Mouse (Mus musculus): Measurements from ENCODE around the gene Capzb. TPM values are rescaled to one million over a fixed set of nuclear protein-coding genes. Genes with fewer than 3 reads are reported as not detected.

The Capzb gene
- polyA plus RNA-seq, 1 experiment from 2014 or later, result 301 TPM

DNA sequence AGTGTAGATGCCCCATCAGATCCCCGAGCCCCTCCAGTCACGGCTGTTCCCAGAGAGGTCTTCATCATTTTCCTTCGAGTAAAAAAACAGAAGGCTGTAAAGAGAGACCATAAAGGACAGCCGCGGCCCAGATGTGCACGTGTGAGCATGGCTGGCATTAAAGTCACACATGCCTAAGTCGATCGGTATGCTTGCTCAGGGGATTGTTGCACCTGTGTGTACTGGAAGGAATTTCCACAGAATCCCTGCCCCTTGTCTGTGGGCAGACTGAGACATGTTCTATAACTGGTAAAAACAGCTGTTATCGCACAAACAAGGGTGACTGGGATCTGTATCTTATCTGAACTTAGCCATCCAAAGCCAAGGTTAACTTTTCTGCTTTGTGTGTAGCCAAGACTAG is 78.9 kb downstream of the Capzb start:
- Histone ChIP-seq H3K9ac (ENCODE audit: low read length) (no peak overlapping the region), H3K9me3 (ENCODE audit: control insufficient read depth, low read length) (no peaks in the 10 kb centered on the region), H3K36me3 (ENCODE audit: control insufficient read depth, insufficient read depth, low read length) (peaks cover 42% of the 10 kb centered on the region), H3K4me2 (ENCODE audit: low read length) (no peak overlapping the region), H3K27ac (replicated peaks in 1 of 2; ENCODE audit: control insufficient read depth in 1 of 2, insufficient read depth in 1 of 2, low read depth in 2 of 2, low read length in 2 of 2) (no peak overlapping the region), H3K4me3 (ENCODE audit: control insufficient read depth in 1 of 2, insufficient read depth in 1 of 2, low read depth in 1 of 2, low read length in 2 of 2) (no peak overlapping the region), H3K27me3 (ENCODE audit: control insufficient read depth, insufficient read depth, low read length) (no peaks in the 10 kb centered on the region), H3K4me1 (ENCODE audit: control insufficient read depth in 2 of 2, insufficient read depth in 2 of 2, low read length in 2 of 2) (peaks cover 0 to 7% of the 10 kb centered on the region in 2 experiments; a peak in 2 of 4 replicates)
- ATAC-seq (ENCODE audit: insufficient number of reproducible peaks, insufficient read depth, low FRiP score, low read depth), result no peak
- WGBS, result 78% methylated on average over 9 of the region's 9 CpGs

DNA sequence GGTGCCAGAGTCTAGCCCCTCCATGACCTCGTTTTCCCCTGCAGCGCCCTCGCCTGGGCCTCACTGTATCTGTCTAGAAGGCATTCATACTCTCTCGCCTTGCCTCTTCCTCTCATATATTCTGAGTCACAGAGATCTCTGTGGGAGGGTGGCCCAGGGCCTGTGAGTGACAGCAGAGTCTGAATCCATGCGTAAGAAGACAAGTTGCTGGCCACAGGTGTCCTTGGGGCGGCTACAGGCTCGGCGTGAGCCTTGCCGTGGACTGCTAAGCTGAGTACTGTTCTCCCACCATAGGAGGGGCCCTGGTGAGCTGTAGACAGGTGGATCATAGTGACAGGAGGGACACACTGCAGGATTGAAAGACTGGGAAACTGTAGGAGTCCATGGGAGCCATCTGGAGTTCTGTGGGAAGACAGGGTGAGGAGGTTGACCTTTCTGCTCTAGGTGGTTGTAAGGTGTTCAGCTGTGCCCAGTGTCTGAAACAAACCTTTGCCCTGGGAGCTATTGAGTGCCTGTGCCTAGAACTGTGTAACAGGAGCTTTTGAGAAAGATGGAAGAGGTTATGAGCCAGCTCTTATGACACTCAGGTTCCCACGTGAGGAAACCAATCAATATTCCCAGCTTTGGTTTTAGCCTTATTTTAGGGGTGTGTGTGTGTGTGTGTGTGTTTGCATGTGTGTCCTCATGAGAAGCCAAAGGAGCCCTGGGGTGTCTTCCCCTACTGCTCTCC is 80.4 kb downstream of the Capzb start:
- no peak overlapping the region for H3K9ac ChIP-seq (ENCODE audit: low read length)
- no peak overlapping the region for H3K4me2 ChIP-seq (ENCODE audit: low read length)
- peaks cover 2 to 12% of the 10 kb centered on the region in 2 experiments; a peak in 2 of 4 replicates for H3K4me1 ChIP-seq (ENCODE audit: control insufficient read depth in 2 of 2, insufficient read depth in 2 of 2, low read length in 2 of 2)
- 93% methylated on average over 10 of the region's 10 CpGs for WGBS
- peaks cover 37% of the 10 kb centered on the region for H3K36me3 ChIP-seq (ENCODE audit: control insufficient read depth, insufficient read depth, low read length)
- ATAC-seq (ENCODE audit: insufficient number of reproducible peaks, insufficient read depth, low FRiP score, low read depth), result no peak
- H3K27ac ChIP-seq (replicated peaks in 1 of 2; ENCODE audit: control insufficient read depth in 1 of 2, insufficient read depth in 1 of 2, low read depth in 2 of 2, low read length in 2 of 2), result no peak overlapping the region
- no peaks in the 10 kb centered on the region for H3K27me3 ChIP-seq (ENCODE audit: control insufficient read depth, insufficient read depth, low read length)
- H3K4me3 ChIP-seq (ENCODE audit: control insufficient read depth in 1 of 2, insufficient read depth in 1 of 2, low read depth in 1 of 2, low read length in 2 of 2), result no peak overlapping the region
- H3K9me3 ChIP-seq (ENCODE audit: control insufficient read depth, low read length), result no peaks in the 10 kb centered on the region

DNA sequence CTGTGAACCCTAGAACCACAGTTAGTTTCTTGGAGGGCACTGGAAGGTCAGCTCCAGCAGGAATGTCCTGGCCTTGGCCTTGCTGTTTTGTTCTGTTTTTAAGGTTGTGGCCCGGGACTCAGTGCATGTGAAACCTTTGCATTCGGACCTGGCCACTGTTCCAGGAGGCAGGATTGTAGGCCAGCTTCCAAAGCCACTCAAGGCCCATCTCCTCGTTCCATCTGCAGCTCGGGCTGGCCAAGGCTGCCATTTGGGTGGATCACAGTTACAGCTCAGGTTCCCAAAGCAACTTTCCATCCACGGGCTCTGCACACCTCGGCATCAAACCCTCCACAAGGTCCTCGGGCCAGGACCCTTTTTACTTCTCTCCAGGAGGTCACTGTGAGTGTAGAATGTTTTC is 81.9 kb downstream of the Capzb start:
- H3K9me3 ChIP-seq (ENCODE audit: control insufficient read depth, low read length), result no peaks in the 10 kb centered on the region
- H3K4me2 ChIP-seq (ENCODE audit: low read length), result no peak overlapping the region
- peaks cover 27% of the 10 kb centered on the region for H3K36me3 ChIP-seq (ENCODE audit: control insufficient read depth, insufficient read depth, low read length)
- peaks cover 2 to 12% of the 10 kb centered on the region in 2 experiments; a peak in 2 of 4 replicates for H3K4me1 ChIP-seq (ENCODE audit: control insufficient read depth in 2 of 2, insufficient read depth in 2 of 2, low read length in 2 of 2)
- no peak for ATAC-seq (ENCODE audit: insufficient number of reproducible peaks, insufficient read depth, low FRiP score, low read depth)
- H3K9ac ChIP-seq (ENCODE audit: low read length), result no peak overlapping the region
- WGBS, result 90% methylated on average over 7 of the region's 7 CpGs
- no peak overlapping the region for H3K4me3 ChIP-seq (ENCODE audit: control insufficient read depth in 1 of 2, insufficient read depth in 1 of 2, low read depth in 1 of 2, low read length in 2 of 2)
- H3K27me3 ChIP-seq (ENCODE audit: control insufficient read depth, insufficient read depth, low read length), result no peaks in the 10 kb centered on the region
- no peak overlapping the region for H3K27ac ChIP-seq (replicated peaks in 1 of 2; ENCODE audit: control insufficient read depth in 1 of 2, insufficient read depth in 1 of 2, low read depth in 2 of 2, low read length in 2 of 2)

GRCm38 (mm10) chr4:139276411-139276810 is 83.7 kb downstream of the Capzb start:
- H3K4me3 ChIP-seq (ENCODE audit: control insufficient read depth in 1 of 2, insufficient read depth in 1 of 2, low read depth in 1 of 2, low read length in 2 of 2), result no peak overlapping the region
- WGBS, result 93% methylated on average over 7 of the region's 7 CpGs
- no peak overlapping the region for H3K27ac ChIP-seq (replicated peaks in 1 of 2; ENCODE audit: control insufficient read depth in 1 of 2, insufficient read depth in 1 of 2, low read depth in 2 of 2, low read length in 2 of 2)
- H3K9me3 ChIP-seq (ENCODE audit: control insufficient read depth, low read length), result no peaks in the 10 kb centered on the region
- H3K9ac ChIP-seq (ENCODE audit: low read length), result no peak overlapping the region
- ATAC-seq (ENCODE audit: insufficient number of reproducible peaks, insufficient read depth, low FRiP score, low read depth), result no peak
- H3K36me3 ChIP-seq (ENCODE audit: control insufficient read depth, insufficient read depth, low read length), result peaks cover 42% of the 10 kb centered on the region
- H3K27me3 ChIP-seq (ENCODE audit: control insufficient read depth, insufficient read depth, low read length), result no peaks in the 10 kb centered on the region
- peaks cover 2 to 9% of the 10 kb centered on the region in 2 experiments; a peak in 2 of 4 replicates for H3K4me1 ChIP-seq (ENCODE audit: control insufficient read depth in 2 of 2, insufficient read depth in 2 of 2, low read length in 2 of 2)
- no peak overlapping the region for H3K4me2 ChIP-seq (ENCODE audit: low read length)

- peaks cover 59% of the 10 kb centered on the region for H3K36me3 ChIP-seq (ENCODE audit: control insufficient read depth, insufficient read depth, low read length)
- H3K9ac ChIP-seq (ENCODE audit: low read length), result no peak overlapping the region
- no peak overlapping the region for H3K4me2 ChIP-seq (ENCODE audit: low read length)
- H3K9me3 ChIP-seq (ENCODE audit: control insufficient read depth, low read length), result no peaks in the 10 kb centered on the region
- no peak for ATAC-seq (ENCODE audit: insufficient number of reproducible peaks, insufficient read depth, low FRiP score, low read depth)
- 91% methylated on average over 12 of the region's 12 CpGs for WGBS
- no peak overlapping the region for H3K4me3 ChIP-seq (ENCODE audit: control insufficient read depth in 1 of 2, insufficient read depth in 1 of 2, low read depth in 1 of 2, low read length in 2 of 2)
- no peak overlapping the region for H3K27ac ChIP-seq (replicated peaks in 1 of 2; ENCODE audit: control insufficient read depth in 1 of 2, insufficient read depth in 1 of 2, low read depth in 2 of 2, low read length in 2 of 2)
- H3K4me1 ChIP-seq (ENCODE audit: control insufficient read depth in 2 of 2, insufficient read depth in 2 of 2, low read length in 2 of 2), result peaks cover 6 to 15% of the 10 kb centered on the region in 2 experiments; a peak in 2 of 4 replicates
- no peaks in the 10 kb centered on the region for H3K27me3 ChIP-seq (ENCODE audit: control insufficient read depth, insufficient read depth, low read length)
Measured at GRCm38 (mm10) chr4:139280530-139280929, 87.8 kb downstream of the Capzb start.

GRCm38 (mm10) chr4:139281791-139282345 is 89.2 kb downstream of the Capzb start:
- H3K4me2 ChIP-seq (ENCODE audit: low read length), result no peak overlapping the region
- peaks cover 7 to 22% of the 10 kb centered on the region in 2 experiments; a peak in 3 of 4 replicates for H3K4me1 ChIP-seq (ENCODE audit: control insufficient read depth in 2 of 2, insufficient read depth in 2 of 2, low read length in 2 of 2)
- no peaks in the 10 kb centered on the region for H3K27me3 ChIP-seq (ENCODE audit: control insufficient read depth, insufficient read depth, low read length)
- no peak overlapping the region for H3K27ac ChIP-seq (replicated peaks in 1 of 2; ENCODE audit: control insufficient read depth in 1 of 2, insufficient read depth in 1 of 2, low read depth in 2 of 2, low read length in 2 of 2)
- H3K4me3 ChIP-seq (ENCODE audit: control insufficient read depth in 1 of 2, insufficient read depth in 1 of 2, low read depth in 1 of 2, low read length in 2 of 2), result no peak overlapping the region
- no peaks in the 10 kb centered on the region for H3K9me3 ChIP-seq (ENCODE audit: control insufficient read depth, low read length)
- H3K36me3 ChIP-seq (ENCODE audit: control insufficient read depth, insufficient read depth, low read length), result peaks cover 63% of the 10 kb centered on the region
- no peak overlapping the region for H3K9ac ChIP-seq (ENCODE audit: low read length)
- ATAC-seq (ENCODE audit: insufficient number of reproducible peaks, insufficient read depth, low FRiP score, low read depth), result no peak
- 93% methylated on average over 16 of the region's 16 CpGs for WGBS

GRCm38 (mm10) chr4:139282955-139283417 is 90.3 kb downstream of the Capzb start:
- H3K27ac ChIP-seq (replicated peaks in 1 of 2; ENCODE audit: control insufficient read depth in 1 of 2, insufficient read depth in 1 of 2, low read depth in 2 of 2, low read length in 2 of 2), result peak overlapping the region in 1 of 2 experiments; percentile 37; a peak in 2 of 4 replicates
- H3K9ac ChIP-seq (ENCODE audit: low read length), result no peak overlapping the region

More at GRCm38 (mm10) chr4:139282955-139283417, 90.3 kb downstream of the Capzb start:
- Histone ChIP-seq H3K9me3 (ENCODE audit: control insufficient read depth, low read length) (no peaks in the 10 kb centered on the region), H3K36me3 (ENCODE audit: control insufficient read depth, insufficient read depth, low read length) (peaks cover 73% of the 10 kb centered on the region), H3K4me1 (ENCODE audit: control insufficient read depth in 2 of 2, insufficient read depth in 2 of 2, low read length in 2 of 2) (peaks cover 7 to 14% of the 10 kb centered on the region in 2 experiments; a peak in 3 of 4 replicates), H3K4me3 (ENCODE audit: control insufficient read depth in 1 of 2, insufficient read depth in 1 of 2, low read depth in 1 of 2, low read length in 2 of 2) (no peak overlapping the region), H3K27me3 (ENCODE audit: control insufficient read depth, insufficient read depth, low read length) (no peaks in the 10 kb centered on the region), H3K4me2 (ENCODE audit: low read length) (no peak overlapping the region)
- WGBS, result 57% methylated on average over 6 of the region's 6 CpGs
- ATAC-seq (ENCODE audit: insufficient number of reproducible peaks, insufficient read depth, low FRiP score, low read depth), result no peak

All from heart, embryonic 14.5 days (tissue).